Mouse (Mus musculus) megakaryocyte, embryonic 14.5 days (primary cell): ENCODE measurements around the gene Rrp7a. TPM values are rescaled to one million over a fixed set of nuclear protein-coding genes. Genes with fewer than 3 reads are reported as not detected.

Source experiments
- H3K27me3 ChIP-seq: replicated peaks from 2 replicates; pipeline ENCODE3; 2012; ENCODE audit warnings: inconsistent platforms
- H3K36me3 ChIP-seq: replicated peaks from 2 replicates; pipeline ENCODE3; 2012; ENCODE audit warnings: low read length, inconsistent platforms, mixed read lengths
- H3K4me1 ChIP-seq: 2 replicates; pipeline ENCODE4 v1.6.1; 2012; ENCODE audit warnings: inconsistent platforms
- H3K4me3 ChIP-seq: replicated peaks from 2 replicates; pipeline ENCODE3; 2012; ENCODE audit warnings: moderate library complexity, mild to moderate bottlenecking, inconsistent platforms
- H3K9me3 ChIP-seq: 2 replicates; pipeline ENCODE4 v1.6.1; 2012; ENCODE audit warnings: inconsistent platforms
- FLI1 ChIP-seq: IDR thresholded peaks from 2 replicates; pipeline ENCODE4 v1.6.1; 2012; ENCODE audit warnings: low read length, inconsistent platforms, mixed read lengths
- GATA1 ChIP-seq: IDR thresholded peaks from 3 replicates; pipeline ENCODE4 v1.6.1; 2012; ENCODE audit warnings: mixed read lengths, low read length, inconsistent platforms, borderline replicate concordance
- polyA plus RNA-seq: library from polyadenylated mRNA; stranded (reverse); fragments of >175 nt; gene quantifications from 2 replicates; pipeline ENCODE4 v1.2.3, GENCODE M21; 2012; ENCODE audit warnings: low replicate concordance; ENCODE audit not compliant: insufficient read depth

Gene Rrp7a
- polyA plus RNA-seq, 1 experiment, result 59.4 TPM

GRCm38 (mm10) chr15:83157667-83158064 lies 35.1 kb upstream of the Rrp7a start:
- Histone ChIP-seq H3K36me3 (peaks cover 94% of the 10 kb centered on the region), H3K4me1 (peaks cover 74% of the 10 kb centered on the region), H3K9me3 (no peaks in the 10 kb centered on the region), H3K4me3 (no peak overlapping the region), H3K27me3 (no peaks in the 10 kb centered on the region)
- TF ChIP-seq GATA1 (no peak), FLI1 (no peak)

- H3K4me1 ChIP-seq, result peaks cover 71% of the 10 kb centered on the region
- no peaks in the 10 kb centered on the region for H3K9me3 ChIP-seq
- no peaks in the 10 kb centered on the region for H3K27me3 ChIP-seq
- H3K4me3 ChIP-seq, result no peak overlapping the region
- TF ChIP-seq GATA1 (no peak), FLI1 (no peak)
- peaks cover 89% of the 10 kb centered on the region for H3K36me3 ChIP-seq
Measured at GRCm38 (mm10) chr15:83156929-83157666, 34.5 kb upstream of the Rrp7a start.

GRCm38 (mm10) chr15:83155672-83156419 lies 33.2 kb upstream of the Rrp7a start:
- H3K4me3 ChIP-seq, result peak overlapping the region; percentile 31
- peaks cover 77% of the 10 kb centered on the region for H3K36me3 ChIP-seq
- H3K27me3 ChIP-seq, result no peaks in the 10 kb centered on the region
- H3K4me1 ChIP-seq, result peaks cover 75% of the 10 kb centered on the region
- no peaks in the 10 kb centered on the region for H3K9me3 ChIP-seq
- TF ChIP-seq FLI1 (no peak), GATA1 (no peak)

- Histone ChIP-seq H3K36me3 (peaks cover 61% of the 10 kb centered on the region), H3K4me1 (peaks cover 76% of the 10 kb centered on the region), H3K4me3 (no peak overlapping the region), H3K9me3 (no peaks in the 10 kb centered on the region), H3K27me3 (no peaks in the 10 kb centered on the region)
- TF ChIP-seq FLI1 (no peak), GATA1 (no peak)
Measured at GRCm38 (mm10) chr15:83154309-83154708, 31.7 kb upstream of the Rrp7a start.

GRCm38 (mm10) chr15:83150694-83151093 lies 28.1 kb upstream of the Rrp7a start:
- peaks cover 73% of the 10 kb centered on the region for H3K4me1 ChIP-seq
- no peaks in the 10 kb centered on the region for H3K27me3 ChIP-seq
- no peak for TF ChIP-seq GATA1
- TF ChIP-seq FLI1, result no peak
- no peak overlapping the region for H3K4me3 ChIP-seq
- no peaks in the 10 kb centered on the region for H3K9me3 ChIP-seq
- peaks cover 41% of the 10 kb centered on the region for H3K36me3 ChIP-seq

GRCm38 (mm10) chr15:83150073-83150442 lies 27.5 kb upstream of the Rrp7a start:
- TF ChIP-seq FLI1, result no peak
- no peak for TF ChIP-seq GATA1
- peaks cover 73% of the 10 kb centered on the region for H3K4me1 ChIP-seq
- H3K9me3 ChIP-seq, result no peaks in the 10 kb centered on the region
- H3K4me3 ChIP-seq, result peak overlapping the region; percentile 97
- H3K36me3 ChIP-seq, result peaks cover 41% of the 10 kb centered on the region
- H3K27me3 ChIP-seq, result no peaks in the 10 kb centered on the region

GRCm38 (mm10) chr15:83149196-83150072 lies 26.8 kb upstream of the Rrp7a start, which contains the start of gene Poldip3:
Gene Poldip3, minus strand, starts transcription at chr15:83149384.
- TF ChIP-seq FLI1, result no peak
- no peak for TF ChIP-seq GATA1
- H3K4me1 ChIP-seq, result peaks cover 76% of the 10 kb centered on the region
- H3K9me3 ChIP-seq, result no peaks in the 10 kb centered on the region
- no peaks in the 10 kb centered on the region for H3K27me3 ChIP-seq
- peak within 1 kb of the TSS; percentile 97 for H3K4me3 ChIP-seq
- H3K36me3 ChIP-seq, result peaks cover 44% of the 10 kb centered on the region

GRCm38 (mm10) chr15:83148801-83149195 lies 26.2 kb upstream of the Rrp7a start:
- Histone ChIP-seq H3K36me3 (peaks cover 45% of the 10 kb centered on the region), H3K4me3 (peak overlapping the region; percentile 97), H3K4me1 (peaks cover 77% of the 10 kb centered on the region), H3K27me3 (no peaks in the 10 kb centered on the region), H3K9me3 (no peaks in the 10 kb centered on the region)
- TF ChIP-seq FLI1 (no peak), GATA1 (no peak)

GRCm38 (mm10) chr15:83148395-83148794 lies 25.8 kb upstream of the Rrp7a start:
- H3K27me3 ChIP-seq, result no peaks in the 10 kb centered on the region
- peak overlapping the region; percentile 97 for H3K4me3 ChIP-seq
- no peak for TF ChIP-seq GATA1
- no peak for TF ChIP-seq FLI1
- peaks cover 43% of the 10 kb centered on the region for H3K36me3 ChIP-seq
- peaks cover 77% of the 10 kb centered on the region for H3K4me1 ChIP-seq
- no peaks in the 10 kb centered on the region for H3K9me3 ChIP-seq

GRCm38 (mm10) chr15:83145541-83145940 lies 22.9 kb upstream of the Rrp7a start:
- H3K4me1 ChIP-seq, result peaks cover 83% of the 10 kb centered on the region
- peaks cover 51% of the 10 kb centered on the region for H3K36me3 ChIP-seq
- no peaks in the 10 kb centered on the region for H3K27me3 ChIP-seq
- no peak for TF ChIP-seq FLI1
- no peak for TF ChIP-seq GATA1
- H3K4me3 ChIP-seq, result peak overlapping the region; percentile 70
- no peaks in the 10 kb centered on the region for H3K9me3 ChIP-seq
